Mouse (Mus musculus) retina, postnatal 7 days (tissue): ENCODE results near the gene Naglu.
A peak's percentile ranks its signal among the peaks of the same experiment; 100 is the strongest.

Experiments
- DNase-seq: peaks from one replicate; pipeline ENCODE4 v3.0.0-alpha.2; 2012; ENCODE audit warnings: low read depth, low spot score

The Naglu gene

GRCm38 (mm10) chr11:101069391-101070188 lies at the start of gene Naglu:
Gene Naglu (plus strand): TSS chr11:101070012.
- peak; percentile 84 for DNase-seq

- DNase-seq: no peak
Observed at GRCm38 (mm10) chr11:101023371-101023770, 46.4 kb upstream of the Naglu start.

GRCm38 (mm10) chr11:101024001-101024400 lies 45.8 kb upstream of the Naglu start:
- DNase-seq: no peak

- no peak for DNase-seq
Observed at GRCm38 (mm10) chr11:101027121-101027520, 42.7 kb upstream of the Naglu start.

- no peak for DNase-seq
Observed at GRCm38 (mm10) chr11:101029320-101029719, 40.5 kb upstream of the Naglu start.

- peak; percentile 59 for DNase-seq
Observed at GRCm38 (mm10) chr11:101030136-101030807, 39.5 kb upstream of the Naglu start.

GRCm38 (mm10) chr11:101030808-101031156 lies 39.0 kb upstream of the Naglu start:
- no peak for DNase-seq

- no peak for DNase-seq
Observed at GRCm38 (mm10) chr11:101031470-101031869, 38.3 kb upstream of the Naglu start.

GRCm38 (mm10) chr11:101033856-101034500 lies 35.8 kb upstream of the Naglu start:
- DNase-seq: no peak

GRCm38 (mm10) chr11:101034614-101035327 lies 35.0 kb upstream of the Naglu start:
- no peak for DNase-seq

- DNase-seq: no peak
Observed at GRCm38 (mm10) chr11:101035328-101035695, 34.5 kb upstream of the Naglu start.

- DNase-seq: no peak
Observed at GRCm38 (mm10) chr11:101037795-101038194, 32.0 kb upstream of the Naglu start.

GRCm38 (mm10) chr11:101045826-101046225 lies 24.0 kb upstream of the Naglu start:
- no peak for DNase-seq

GRCm38 (mm10) chr11:101046440-101046839 lies 23.4 kb upstream of the Naglu start:
- no peak for DNase-seq

GRCm38 (mm10) chr11:101047502-101047901 lies 22.3 kb upstream of the Naglu start:
- no peak for DNase-seq

- DNase-seq: no peak
Observed at GRCm38 (mm10) chr11:101050359-101050758, 19.5 kb upstream of the Naglu start.

GRCm38 (mm10) chr11:101051051-101051493 lies 18.7 kb upstream of the Naglu start:
- DNase-seq: no peak

- DNase-seq: no peak
Observed at GRCm38 (mm10) chr11:101051617-101052016, 18.2 kb upstream of the Naglu start.

GRCm38 (mm10) chr11:101052751-101053473 lies 16.9 kb upstream of the Naglu start:
- no peak for DNase-seq

GRCm38 (mm10) chr11:101053974-101054373 lies 15.8 kb upstream of the Naglu start:
- no peak for DNase-seq

GRCm38 (mm10) chr11:101055418-101055817 lies 14.4 kb upstream of the Naglu start:
- no peak for DNase-seq
